Mouse (Mus musculus) frontal cortex, postnatal 10 days (tissue): ENCODE data around the gene Kcnma1.

Experiments
- DNase-seq, 2 experiments: peaks; one replicate each; pipeline ENCODE4 v3.0.0; 2022; ENCODE audit warnings: low spot score in 2 of 2, mixed read lengths in 1 of 2

The Kcnma1 gene

GRCm38 (mm10) chr14:23529720-23530119 is 484.6 kb downstream of the Kcnma1 start:
- DNase-seq, result peak in 1 of 2 experiments; percentile 57

GRCm38 (mm10) chr14:23529229-23529628 is 485.1 kb downstream of the Kcnma1 start:
- no peak for DNase-seq

- no peak for DNase-seq
Observed at GRCm38 (mm10) chr14:23525910-23526309, 488.4 kb downstream of the Kcnma1 start.

- no peak for DNase-seq
Observed at GRCm38 (mm10) chr14:23523825-23524491, 490.3 kb downstream of the Kcnma1 start.

GRCm38 (mm10) chr14:23522606-23523159 is 491.6 kb downstream of the Kcnma1 start:
- no peak for DNase-seq

GRCm38 (mm10) chr14:23521080-23521684 is 493.1 kb downstream of the Kcnma1 start:
- DNase-seq, result no peak

GRCm38 (mm10) chr14:23517374-23517773 is 496.9 kb downstream of the Kcnma1 start:
- DNase-seq, result no peak

GRCm38 (mm10) chr14:23509792-23510191 is 504.5 kb downstream of the Kcnma1 start:
- DNase-seq, result no peak

- DNase-seq, result no peak
Observed at GRCm38 (mm10) chr14:23502236-23502790, 512.0 kb downstream of the Kcnma1 start.

GRCm38 (mm10) chr14:23496801-23497200 is 517.5 kb downstream of the Kcnma1 start:
- no peak for DNase-seq

GRCm38 (mm10) chr14:23496236-23496740 is 518.0 kb downstream of the Kcnma1 start:
- DNase-seq, result no peak

GRCm38 (mm10) chr14:23494496-23494800 is 519.8 kb downstream of the Kcnma1 start:
- no peak for DNase-seq

- DNase-seq, result no peak
Observed at GRCm38 (mm10) chr14:23493750-23494495, 520.4 kb downstream of the Kcnma1 start.

GRCm38 (mm10) chr14:23492581-23493360 is 521.5 kb downstream of the Kcnma1 start:
- no peak for DNase-seq

- DNase-seq, result no peak
Observed at GRCm38 (mm10) chr14:23491359-23491758, 522.9 kb downstream of the Kcnma1 start.

- DNase-seq, result no peak
Observed at GRCm38 (mm10) chr14:23486687-23487086, 527.6 kb downstream of the Kcnma1 start.

GRCm38 (mm10) chr14:23485802-23486500 is 528.3 kb downstream of the Kcnma1 start:
- no peak for DNase-seq

- no peak for DNase-seq
Observed at GRCm38 (mm10) chr14:23475129-23475528, 539.2 kb downstream of the Kcnma1 start.

GRCm38 (mm10) chr14:23470071-23470470 is 544.2 kb downstream of the Kcnma1 start:
- DNase-seq, result no peak

- DNase-seq, result no peak
Observed at GRCm38 (mm10) chr14:23465135-23465534, 549.2 kb downstream of the Kcnma1 start.

- DNase-seq, result no peak
Observed at GRCm38 (mm10) chr14:23458560-23458959, 555.7 kb downstream of the Kcnma1 start.
